Mouse (Mus musculus): Measurements from ENCODE around the gene Tm4sf5. TPM values are rescaled to one million over a fixed set of nuclear protein-coding genes. Genes with fewer than 3 reads are reported as not detected.
A peak's percentile ranks its signal among the peaks of the same experiment; 100 is the strongest.
"Not testable (repeated sequence)": the region's sequence is repeated elsewhere in the genome, so short reads cannot be mapped to it uniquely, and the experiment has no call there.

The Tm4sf5 gene
- polyA plus RNA-seq, 1 experiment from 2014 or later = 0.37 TPM

- H3K4me3 ChIP-seq = no peak overlapping the region
- H3K9me3 ChIP-seq = no peaks in the 10 kb centered on the region
- H3K9ac ChIP-seq = no peak overlapping the region
- no peaks in the 10 kb centered on the region for H3K36me3 ChIP-seq
- 91% methylated on average over 7 of the region's 7 CpGs for WGBS
- 0 out of 2 replicates have a peak, but pooled peaks cover 4% of the 10 kb centered on the region for H3K4me1 ChIP-seq
- H3K27me3 ChIP-seq = 0 out of 2 replicates have a peak, but pooled peaks cover 2% of the 10 kb centered on the region
- ATAC-seq (ENCODE audit: insufficient number of reproducible peaks, low FRiP score, low TSS enrichment, low read depth) = no peak
- H3K27ac ChIP-seq = no peak overlapping the region
- no peak overlapping the region for H3K4me2 ChIP-seq
Observed at GRCm38 (mm10) chr11:70511825-70512224, 6.8 kb downstream of the Tm4sf5 start.

GRCm38 (mm10) chr11:70512709-70513342 lies 7.8 kb downstream of the Tm4sf5 start:
- no peak overlapping the region for H3K4me3 ChIP-seq
- ATAC-seq (ENCODE audit: insufficient number of reproducible peaks, low FRiP score, low TSS enrichment, low read depth) = no peak

DNA sequence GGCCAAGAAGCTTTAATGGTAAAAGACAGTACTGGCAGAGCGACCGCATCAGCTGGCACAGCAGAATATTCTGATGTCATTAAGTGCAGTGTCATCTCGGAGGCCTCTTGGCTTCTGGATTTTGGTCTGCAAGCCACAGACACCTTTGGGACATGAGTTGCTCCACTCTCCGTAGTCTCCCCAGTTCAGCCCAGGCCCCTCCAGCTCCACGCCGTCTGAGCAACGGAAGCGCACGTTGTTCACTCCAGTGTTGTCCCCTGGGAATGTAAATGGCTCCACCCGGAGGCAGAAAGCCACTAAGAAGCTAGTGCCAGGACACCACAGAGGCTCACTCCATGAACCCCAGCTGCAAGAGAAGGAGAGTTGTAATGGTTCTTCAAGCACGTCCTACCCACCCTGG lies 8.5 kb downstream of the Tm4sf5 start:
- Histone ChIP-seq H3K27me3 (0 out of 2 replicates have a peak, but pooled peaks cover 2% of the 10 kb centered on the region), H3K27ac (no peak overlapping the region), H3K4me1 (0 out of 2 replicates have a peak, but pooled peaks cover 4% of the 10 kb centered on the region), H3K4me3 (no peak overlapping the region), H3K9me3 (no peaks in the 10 kb centered on the region), H3K9ac (no peak overlapping the region), H3K4me2 (no peak overlapping the region), H3K36me3 (no peaks in the 10 kb centered on the region)
- no peak for ATAC-seq (ENCODE audit: insufficient number of reproducible peaks, low FRiP score, low TSS enrichment, low read depth)
- WGBS = 47% methylated on average over 11 of the region's 11 CpGs

More at GRCm38 (mm10) chr11:70512709-70513342, 7.8 kb downstream of the Tm4sf5 start:
- Histone ChIP-seq H3K4me1 (0 out of 2 replicates have a peak, but pooled peaks cover 4% of the 10 kb centered on the region), H3K4me2 (no peak overlapping the region), H3K9ac (no peak overlapping the region), H3K27me3 (0 out of 2 replicates have a peak, but pooled peaks cover 2% of the 10 kb centered on the region), H3K9me3 (no peaks in the 10 kb centered on the region), H3K36me3 (no peaks in the 10 kb centered on the region), H3K27ac (no peak overlapping the region)
- 73% methylated on average over 7 of the region's 7 CpGs for WGBS

GRCm38 (mm10) chr11:70514288-70514687 lies 9.2 kb downstream of the Tm4sf5 start, which contains the start of gene Vmo1:
Vmo1 (minus strand) TSS chr11:70514616.
- H3K4me2 ChIP-seq = no peak within 1 kb of the TSS
- H3K9me3 ChIP-seq = no peaks in the 10 kb centered on the region
- H3K4me1 ChIP-seq = 0 out of 2 replicates have a peak, but pooled peaks cover 4% of the 10 kb centered on the region
- no peak within 1 kb of the TSS for H3K27ac ChIP-seq
- no peaks in the 10 kb centered on the region for H3K36me3 ChIP-seq
- no peak within 1 kb of the TSS for H3K4me3 ChIP-seq
- 0 out of 2 replicates have a peak, but pooled peaks cover 4% of the 10 kb centered on the region for H3K27me3 ChIP-seq
- 85% methylated on average over 7 of the region's 7 CpGs for WGBS
- no peak within 1 kb of the TSS for H3K9ac ChIP-seq
- ATAC-seq (ENCODE audit: insufficient number of reproducible peaks, low FRiP score, low TSS enrichment, low read depth) = no peak

DNA sequence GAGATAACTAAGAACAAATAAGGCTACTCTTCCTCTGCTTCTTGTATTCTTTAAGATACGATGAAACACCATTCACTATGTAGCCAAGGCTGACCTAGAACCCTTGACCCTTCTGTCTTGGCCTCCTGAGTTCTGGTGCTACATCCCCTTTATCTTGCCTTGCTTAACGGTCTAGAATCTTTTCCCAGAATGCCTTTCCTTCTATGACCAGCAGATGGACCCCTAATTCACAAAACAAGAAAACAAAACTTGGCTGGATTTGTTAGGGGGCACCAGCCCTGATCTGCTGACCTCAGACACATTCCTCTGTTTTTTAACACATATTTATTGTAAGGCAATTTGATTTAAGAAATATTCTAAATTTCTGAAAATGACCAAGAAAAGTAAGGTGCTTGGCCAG lies 11.3 kb downstream of the Tm4sf5 start:
- H3K9ac ChIP-seq = no peak overlapping the region
- H3K27me3 ChIP-seq = 0 out of 2 replicates have a peak, but pooled peaks cover 4% of the 10 kb centered on the region
- 21% methylated on average over 2 of the region's 2 CpGs for WGBS
- no peak overlapping the region for H3K4me3 ChIP-seq
- H3K9me3 ChIP-seq = no peaks in the 10 kb centered on the region
- H3K27ac ChIP-seq = no peak overlapping the region
- H3K4me2 ChIP-seq = no peak overlapping the region
- no peaks in the 10 kb centered on the region for H3K36me3 ChIP-seq
- no peak for ATAC-seq (ENCODE audit: insufficient number of reproducible peaks, low FRiP score, low TSS enrichment, low read depth)
- H3K4me1 ChIP-seq = peaks cover 11% of the 10 kb centered on the region

DNA sequence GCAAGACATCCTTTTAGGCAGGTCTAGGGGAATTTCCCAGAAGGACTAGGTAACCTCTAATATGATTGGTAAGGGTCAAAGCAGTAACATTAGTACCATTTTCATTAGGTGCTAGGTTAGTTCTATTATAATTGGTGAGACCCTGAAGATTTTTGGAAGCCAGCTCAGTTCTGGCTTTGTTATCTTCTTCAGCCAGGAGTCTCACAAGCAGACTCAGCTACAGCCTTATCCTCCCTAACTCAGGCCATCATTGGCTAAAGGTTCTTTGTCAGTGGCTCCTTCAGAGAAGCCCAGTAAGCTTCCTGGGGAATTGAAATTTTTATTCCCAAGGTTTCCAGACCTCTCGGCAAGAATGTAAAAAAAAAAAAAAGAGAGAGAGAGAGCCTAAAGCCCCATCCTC lies 13.4 kb downstream of the Tm4sf5 start:
- Histone ChIP-seq H3K27me3 (0 out of 2 replicates have a peak, but pooled peaks cover 4% of the 10 kb centered on the region), H3K9ac (no peak overlapping the region), H3K4me3 (no peak overlapping the region), H3K27ac (no peak overlapping the region), H3K4me2 (no peak overlapping the region), H3K36me3 (no peaks in the 10 kb centered on the region), H3K4me1 (peaks cover 11% of the 10 kb centered on the region), H3K9me3 (no peaks in the 10 kb centered on the region)
- WGBS = 54% methylated on average over 1 of the region's 1 CpGs
- ATAC-seq (ENCODE audit: insufficient number of reproducible peaks, low FRiP score, low TSS enrichment, low read depth) = no peak

DNA sequence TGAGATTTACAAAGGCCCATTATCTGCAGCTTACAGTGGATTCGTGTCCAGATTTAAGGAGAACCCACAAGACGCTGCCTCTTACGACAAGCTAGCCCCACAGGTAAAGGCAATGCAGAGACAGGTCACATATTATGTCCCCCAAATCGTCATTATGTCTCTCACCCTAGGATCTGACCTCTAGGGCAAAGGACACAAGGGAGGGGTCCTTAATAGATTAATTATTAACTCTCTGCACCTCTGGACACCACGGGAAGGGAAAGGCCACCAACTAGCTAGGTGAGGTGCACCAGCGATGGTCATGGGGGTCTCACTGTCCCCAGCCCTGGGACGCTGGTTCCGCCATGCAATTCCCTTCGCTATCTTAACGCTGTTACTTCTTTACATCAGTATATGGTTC lies 13.9 kb downstream of the Tm4sf5 start, which contains the start of gene Gltpd2:
Gene Gltpd2, plus strand, starts transcription at position 274 of the 400 bp plus-strand sequence.
- peaks cover 11% of the 10 kb centered on the region for H3K4me1 ChIP-seq
- peak within 1 kb of the TSS; percentile 45 for H3K4me2 ChIP-seq
- H3K27me3 ChIP-seq = 0 out of 2 replicates have a peak, but pooled peaks cover 4% of the 10 kb centered on the region
- ATAC-seq (ENCODE audit: insufficient number of reproducible peaks, low FRiP score, low TSS enrichment, low read depth) = no peak
- H3K36me3 ChIP-seq = no peaks in the 10 kb centered on the region
- no peaks in the 10 kb centered on the region for H3K9me3 ChIP-seq
- peak within 1 kb of the TSS; percentile 31; the same call in 1 of the 2 replicates for H3K9ac ChIP-seq
- WGBS = 84% methylated on average over 10 of the region's 10 CpGs
- H3K27ac ChIP-seq = peak within 1 kb of the TSS; percentile 5; the same call in 1 of the 2 replicates
- H3K4me3 ChIP-seq = peak within 1 kb of the TSS; percentile 31

- H3K9ac ChIP-seq = peak overlapping the region; percentile 31
- H3K27ac ChIP-seq = peak overlapping the region; percentile 5; the same call in 1 of the 2 replicates
- peaks cover 11% of the 10 kb centered on the region for H3K4me1 ChIP-seq
- no peaks in the 10 kb centered on the region for H3K9me3 ChIP-seq
- peak; percentile 11; the same call in 1 of the 2 replicates for ATAC-seq (ENCODE audit: insufficient number of reproducible peaks, low FRiP score, low TSS enrichment, low read depth)
- 0 out of 2 replicates have a peak, but pooled peaks cover 4% of the 10 kb centered on the region for H3K27me3 ChIP-seq
- no peaks in the 10 kb centered on the region for H3K36me3 ChIP-seq
- H3K4me2 ChIP-seq = peak overlapping the region; percentile 45
- H3K4me3 ChIP-seq = peak overlapping the region; percentile 31
- WGBS = 12% methylated on average over 41 of the region's 41 CpGs
Observed at GRCm38 (mm10) chr11:70520178-70520769, 15.2 kb downstream of the Tm4sf5 start.

GRCm38 (mm10) chr11:70523306-70523989 lies 18.4 kb downstream of the Tm4sf5 start:
- 85% methylated on average over 8 of the region's 8 CpGs for WGBS
- ATAC-seq (ENCODE audit: insufficient number of reproducible peaks, low FRiP score, low TSS enrichment, low read depth) = not testable (repeated sequence)

DNA sequence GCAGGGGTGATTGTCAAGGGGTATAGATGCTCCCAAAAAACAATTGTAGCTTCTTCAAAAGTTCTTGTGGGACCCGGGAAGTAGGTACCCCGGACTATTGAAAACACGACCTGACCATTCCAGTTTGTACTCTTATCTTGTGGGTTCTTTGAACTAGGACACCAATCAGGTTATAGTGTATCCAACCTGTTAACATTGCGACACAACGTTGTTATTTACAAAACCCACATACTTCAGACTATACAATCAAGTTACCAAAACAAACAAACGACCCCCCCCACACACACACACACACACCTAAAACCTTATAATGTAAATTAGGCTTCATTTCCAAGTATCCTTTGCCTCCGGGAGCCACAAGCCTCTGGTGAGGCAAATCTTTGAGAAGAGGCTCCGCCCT lies 19.7 kb downstream of the Tm4sf5 start:
- no peak overlapping the region for H3K27ac ChIP-seq
- H3K9ac ChIP-seq = no peak overlapping the region
- peaks cover 21% of the 10 kb centered on the region for H3K4me1 ChIP-seq
- H3K9me3 ChIP-seq = no peaks in the 10 kb centered on the region
- H3K27me3 ChIP-seq = no peaks in the 10 kb centered on the region
- peak overlapping the region; percentile 67 for H3K4me3 ChIP-seq
- no peak for ATAC-seq (ENCODE audit: insufficient number of reproducible peaks, low FRiP score, low TSS enrichment, low read depth)
- peak overlapping the region; percentile 49 for H3K4me2 ChIP-seq
- WGBS = 6% methylated on average over 8 of the region's 8 CpGs
- H3K36me3 ChIP-seq = peaks cover 30% of the 10 kb centered on the region

More at GRCm38 (mm10) chr11:70523306-70523989, 18.4 kb downstream of the Tm4sf5 start:
- H3K9ac ChIP-seq, H3K27ac ChIP-seq, H3K27me3 ChIP-seq, H3K4me2 ChIP-seq, H3K4me3 ChIP-seq, H3K9me3 ChIP-seq: not testable (repeated sequence)
- H3K4me1 ChIP-seq = peaks cover 24% of the 10 kb centered on the region
- H3K36me3 ChIP-seq = peaks cover 21% of the 10 kb centered on the region

- H3K4me3 ChIP-seq = peak within 1 kb of the TSS; percentile 67
- under 1% methylated on average over 25 of the region's 26 CpGs for WGBS
- H3K27ac ChIP-seq = 0 out of 2 replicates have a peak within 1 kb of the TSS, but pooled peaks have one; percentile 38
- H3K4me2 ChIP-seq = peak within 1 kb of the TSS; percentile 67
- H3K9me3 ChIP-seq = no peaks in the 10 kb centered on the region
- H3K27me3 ChIP-seq = no peaks in the 10 kb centered on the region
- H3K9ac ChIP-seq = peak within 1 kb of the TSS; percentile 58
- peaks cover 17% of the 10 kb centered on the region for H3K4me1 ChIP-seq
- peak; percentile 92 for ATAC-seq (ENCODE audit: insufficient number of reproducible peaks, low FRiP score, low TSS enrichment, low read depth)
- H3K36me3 ChIP-seq = peaks cover 30% of the 10 kb centered on the region
Observed at GRCm38 (mm10) chr11:70525184-70525678, 20.2 kb downstream of the Tm4sf5 start, which contains the start of gene Psmb6. Psmb6 (plus strand) TSS chr11:70525367.

Measured in limb, embryonic 15.5 days (tissue).